In the genomic region with DNA sequence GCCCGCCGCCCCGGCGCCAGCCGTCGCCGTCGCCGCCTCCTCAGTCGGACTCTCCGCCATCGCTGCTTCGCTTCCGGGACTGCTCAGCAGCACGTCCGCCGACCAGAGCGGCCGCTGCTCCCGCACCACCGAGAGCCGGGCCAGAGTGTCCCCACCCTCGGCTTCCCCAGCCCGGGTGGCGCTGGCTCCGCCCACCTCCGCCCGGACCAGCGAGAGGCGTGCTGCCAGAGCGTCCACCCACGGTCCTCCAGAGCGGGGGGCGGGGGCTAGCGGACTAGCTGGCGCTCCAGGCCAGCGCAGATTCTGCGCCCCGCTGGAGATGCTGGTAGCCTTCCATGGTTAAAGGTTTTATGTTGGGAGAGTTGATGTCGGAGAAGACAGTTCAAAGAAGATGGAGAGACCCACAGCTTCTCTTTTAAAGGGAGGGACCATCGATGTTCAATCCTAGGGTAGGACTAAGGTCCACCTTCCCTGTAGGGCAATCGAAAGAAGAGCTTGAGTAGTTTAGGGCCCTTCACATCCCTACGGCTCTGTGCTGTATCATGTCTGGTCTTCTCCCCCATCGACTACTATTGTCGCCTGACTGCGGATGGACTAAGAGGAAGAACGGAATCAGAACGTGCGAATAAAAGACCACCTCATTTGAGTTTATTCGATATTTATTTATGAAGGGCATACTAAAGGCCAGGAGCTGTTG, we compare ENCODE assay signal across 1 mouse cellular context.
TF ChIP-seq lines count a peak whose summit lies in the region.

Ube2z (minus strand) TSS at position 174 of the 697 bp plus-strand sequence.

TF ChIP-seq in CH12.LX, 34 proteins besides CTCF, POLR2A, EP300 and RAD21 (continued from another document):
- TF ChIP-seq BHLHE40 (IDR thresholded peaks at IDR 0.05; ENCODE audit: low read depth, low read length) (no peak), NELFE (IDR thresholded peaks at IDR 0.05; ENCODE audit: low read depth, low read length) (peak; percentile 91), TBP (conservative IDR thresholded peaks at IDR 0.05; ENCODE audit: low read depth, low read length) (peak; percentile 66), JUND (conservative IDR thresholded peaks at IDR 0.05; ENCODE audit: low read depth, low read length) (no peak), MEF2A (IDR thresholded peaks at IDR 0.05; ENCODE audit: borderline replicate concordance, low read depth, low read length) (peak; percentile 88), ZC3H11A (IDR thresholded peaks at IDR 0.05; ENCODE audit: low read depth, low read length) (no peak), SIN3A (IDR thresholded peaks at IDR 0.05; ENCODE audit: low read length) (peak; percentile 96), CHD2 (IDR thresholded peaks at IDR 0.05; ENCODE audit: low read length) (peak; percentile 93), ZKSCAN1 (IDR thresholded peaks at IDR 0.05; ENCODE audit: borderline replicate concordance, low read depth, low read length) (no peak), E2F4 (IDR thresholded peaks at IDR 0.05; ENCODE audit: insufficient replicate concordance, low read depth, low read length) (0 out of 2 replicates have a peak, but pooled peaks have one; percentile 41), MAX (IDR thresholded peaks at IDR 0.05; ENCODE audit: low read length) (no peak), USF1 (IDR thresholded peaks at IDR 0.05; ENCODE audit: low read depth, low read length) (no peak; the same call in 1 of the 2 replicates), ETS1 (conservative IDR thresholded peaks at IDR 0.05; ENCODE audit: low read depth, low read length) (0 out of 2 replicates have a peak, but pooled peaks have one; percentile 52), SMC3 (IDR thresholded peaks at IDR 0.05; ENCODE audit: low read depth, low read length) (no peak), IRF4 (IDR thresholded peaks at IDR 0.05; ENCODE audit: low read depth, low read length) (peak; percentile 87; the same call in 1 of the 2 replicates), UBTF (IDR thresholded peaks at IDR 0.05; ENCODE audit: low read depth, low read length) (0 out of 2 replicates have a peak, but pooled peaks have one; percentile 62), GABPA (IDR thresholded peaks at IDR 0.05; ENCODE audit: insufficient replicate concordance, low read depth, low read length) (peak; percentile 95), USF2 (conservative IDR thresholded peaks at IDR 0.05; ENCODE audit: low read depth, low read length) (no peak), MAZ (IDR thresholded peaks at IDR 0.05; ENCODE audit: low read depth, low read length) (peak; percentile 97), HCFC1 (IDR thresholded peaks at IDR 0.05; ENCODE audit: low read depth, low read length) (peak; percentile 94), ELF1 (IDR thresholded peaks at IDR 0.05; ENCODE audit: low read depth, low read length) (peak; percentile 97), POLR2AphosphoS2 (IDR thresholded peaks at IDR 0.05; ENCODE audit: low read depth, low read length) (no peak; the same call in 1 of the 2 replicates), ZNF384 (IDR thresholded peaks at IDR 0.05; ENCODE audit: low read depth, low read length) (no peak), CHD1 (IDR thresholded peaks at IDR 0.05; ENCODE audit: low read depth, low read length) (0 out of 2 replicates have a peak, but pooled peaks have one; percentile 55), PAX5 (IDR thresholded peaks at IDR 0.05; ENCODE audit: low read length) (no peak), TCF12 (IDR thresholded peaks at IDR 0.05; ENCODE audit: low read depth, low read length) (peak; percentile 98), MXI1 (IDR thresholded peaks at IDR 0.05; ENCODE audit: low read depth, low read length) (peak; percentile 88), ZMIZ1 (IDR thresholded peaks at IDR 0.05; ENCODE audit: low read depth, low read length) (peak; percentile 93), KAT2A (IDR thresholded peaks at IDR 0.05; ENCODE audit: insufficient replicate concordance, low read length) (peak; percentile 84; the same call in 1 of the 2 replicates), NRF1 (IDR thresholded peaks at IDR 0.05; ENCODE audit: low read depth, low read length) (peak; percentile 68)
TF ChIP-seq in CH12.LX: peak in this region for 21.
